Mouse (Mus musculus) midbrain, postnatal 0 days (tissue): ENCODE data around the gene Sept6. TPM values are rescaled to one million over a fixed set of nuclear protein-coding genes. Genes with fewer than 3 reads are reported as not detected.

Source experiments
- ATAC-seq: fragments of 200-750 bp; cut with Nextera tagmentation; 2 replicates; pipeline ENCODE4 v1.8.0; 2017; ENCODE audit warnings: moderate number of reproducible peaks, mild to moderate bottlenecking, moderate TSS enrichment, moderate library complexity; ENCODE audit not compliant: low FRiP score
- DNase-seq: peaks from one replicate; pipeline ENCODE4 v3.0.0-alpha.2; 2015; ENCODE audit warnings: low spot score
- H3K27ac ChIP-seq: fragments of 300-500 bp; sonication (generic); 2 replicates; pipeline ENCODE4 v1.5.1; 2014; ENCODE audit warnings: low read depth, mild to moderate bottlenecking, low read length, mixed read lengths
- H3K27me3 ChIP-seq: fragments of 300-500 bp; sonication (generic); 2 replicates; pipeline ENCODE4 v1.6.1; 2014; ENCODE audit warnings: low read length, control low read depth, mixed read lengths; ENCODE audit not compliant: insufficient read depth
- H3K36me3 ChIP-seq: fragments of 300-500 bp; sonication (generic); 2 replicates; pipeline ENCODE4 v1.6.1; 2014; ENCODE audit warnings: low read length, control low read depth, mixed read lengths; ENCODE audit not compliant: insufficient read depth
- H3K4me1 ChIP-seq: fragments of 300-500 bp; sonication (generic); 2 replicates; pipeline ENCODE4 v1.6.1; 2014; ENCODE audit warnings: mild to moderate bottlenecking, control low read depth, antibody characterized with exemption, low read length, mixed read lengths; ENCODE audit not compliant: insufficient read depth
- H3K4me2 ChIP-seq: fragments of 300-500 bp; sonication (generic); 2 replicates; pipeline ENCODE4 v1.6.1; 2014; ENCODE audit warnings: low read depth, mild to moderate bottlenecking, low read length, mixed read lengths; ENCODE audit not compliant: poor library complexity, severe bottlenecking
- H3K4me3 ChIP-seq: fragments of 300-500 bp; sonication (generic); 2 replicates; pipeline ENCODE4 v1.5.1; 2014; ENCODE audit warnings: low read depth, mild to moderate bottlenecking, low read length, moderate library complexity
- H3K9ac ChIP-seq: fragments of 300-500 bp; sonication (generic); replicated peaks from 2 replicates; pipeline ENCODE4 v1.6.1; 2014; ENCODE audit warnings: mild to moderate bottlenecking, low read length, moderate library complexity, mixed read lengths; ENCODE audit not compliant: poor library complexity, severe bottlenecking
- H3K9me3 ChIP-seq: fragments of 300-500 bp; sonication (generic); 2 replicates; pipeline ENCODE4 v1.6.1; 2016; ENCODE audit warnings: low read length, control low read depth
- CTCF ChIP-seq: IDR thresholded peaks from 2 replicates; pipeline ENCODE4 v1.5.1; 2016; ENCODE audit warnings: antibody characterized with exemption, mild to moderate bottlenecking
- WGBS: fragments of 180-500 bp; shearing (Covaris S2); extraction: QIAGEN DNeasy Blood & Tissue Kit; methylation state at CpG from one replicate; pipeline ENCODE4 v1.1.7; 2014; 5-methylcytosine and 5-hydroxymethylcytosine counted together
- polyA plus RNA-seq: library from polyadenylated mRNA; unstranded; fragments of >200 nt; fragmentation: Nextera tagmentation; extraction: Ambion mirVana; gene quantifications from 2 replicates; pipeline ENCODE4 v1.2.1, GENCODE M21; 2015
- total RNA-seq: library from RNA; depleted of rRNA; stranded (reverse); fragments of >200 nt; gene quantifications from 2 replicates; pipeline ENCODE4 v1.2.3, GENCODE M21; 2014

The Sept6 gene
- total and polyA plus RNA-seq, 2 experiments from 2014 or later: 66.2 to 81.4 TPM

DNA sequence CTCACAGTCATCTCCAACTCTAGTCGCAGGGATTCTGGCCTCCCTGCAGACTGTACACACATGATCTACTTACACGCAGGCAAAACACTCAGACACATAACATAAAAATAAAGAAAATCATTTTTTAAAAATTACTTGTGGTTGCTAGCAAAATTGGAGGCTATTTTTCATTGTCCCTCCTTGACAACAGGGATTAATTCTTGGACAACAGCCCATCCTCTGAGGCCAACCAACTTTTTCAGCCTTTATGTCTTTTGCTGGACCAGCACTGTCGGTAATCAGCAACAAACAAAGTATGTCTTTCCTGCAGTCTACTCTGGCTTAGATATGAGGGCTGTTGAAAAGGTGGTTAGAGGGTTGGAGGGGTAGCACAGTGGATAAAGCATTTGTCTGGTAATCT lies 50.5 kb downstream of the Sept6 start:
- 92% methylated on average over 3 of the region's 3 CpGs for WGBS
- TF ChIP-seq CTCF: no peak
- no peaks in the 10 kb centered on the region for H3K36me3 ChIP-seq
- H3K9me3 ChIP-seq: no peaks in the 10 kb centered on the region
- no peaks in the 10 kb centered on the region for H3K4me1 ChIP-seq
- H3K4me2 ChIP-seq: no peak overlapping the region
- ATAC-seq: no peak
- no peak for DNase-seq
- no peak overlapping the region for H3K27ac ChIP-seq
- H3K9ac ChIP-seq: no peak overlapping the region
- no peaks in the 10 kb centered on the region for H3K27me3 ChIP-seq
- no peak overlapping the region for H3K4me3 ChIP-seq

DNA sequence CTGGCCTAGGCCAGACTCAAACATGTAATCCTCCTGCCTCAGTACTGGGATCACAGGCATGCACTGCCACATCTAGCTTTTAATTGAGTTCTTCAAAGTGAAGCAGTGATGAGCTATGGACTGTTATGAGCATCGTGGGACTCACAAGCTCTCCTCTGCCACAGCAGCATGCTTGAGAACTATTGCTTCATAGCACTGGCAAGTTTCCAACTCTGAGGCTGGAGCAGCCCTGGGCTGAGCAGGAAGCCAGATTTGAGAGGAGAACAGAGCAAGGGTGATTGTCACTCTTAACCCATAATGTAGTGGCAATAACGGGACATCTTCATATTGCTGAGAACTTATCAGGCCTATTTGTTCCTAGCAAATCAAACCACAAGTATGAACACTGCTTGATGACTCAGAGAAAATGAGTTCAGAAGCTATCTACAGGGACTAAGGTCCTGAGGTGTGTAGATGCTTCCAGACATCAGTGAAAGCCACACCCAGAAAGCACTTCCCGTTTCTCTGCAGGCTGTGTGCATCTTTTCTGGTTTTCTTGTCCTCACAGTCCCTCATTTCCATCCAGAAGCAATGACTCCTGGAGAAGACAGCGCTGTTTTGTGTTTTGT lies 51.7 kb downstream of the Sept6 start:
- WGBS: 79% methylated on average over 4 of the region's 4 CpGs
- no peak for ATAC-seq
- Histone ChIP-seq H3K9ac (no peak overlapping the region), H3K4me1 (no peaks in the 10 kb centered on the region), H3K9me3 (no peaks in the 10 kb centered on the region), H3K36me3 (no peaks in the 10 kb centered on the region), H3K27ac (no peak overlapping the region), H3K27me3 (no peaks in the 10 kb centered on the region), H3K4me2 (no peak overlapping the region), H3K4me3 (no peak overlapping the region)
- peak; percentile 44 for DNase-seq
- no peak for TF ChIP-seq CTCF

DNA sequence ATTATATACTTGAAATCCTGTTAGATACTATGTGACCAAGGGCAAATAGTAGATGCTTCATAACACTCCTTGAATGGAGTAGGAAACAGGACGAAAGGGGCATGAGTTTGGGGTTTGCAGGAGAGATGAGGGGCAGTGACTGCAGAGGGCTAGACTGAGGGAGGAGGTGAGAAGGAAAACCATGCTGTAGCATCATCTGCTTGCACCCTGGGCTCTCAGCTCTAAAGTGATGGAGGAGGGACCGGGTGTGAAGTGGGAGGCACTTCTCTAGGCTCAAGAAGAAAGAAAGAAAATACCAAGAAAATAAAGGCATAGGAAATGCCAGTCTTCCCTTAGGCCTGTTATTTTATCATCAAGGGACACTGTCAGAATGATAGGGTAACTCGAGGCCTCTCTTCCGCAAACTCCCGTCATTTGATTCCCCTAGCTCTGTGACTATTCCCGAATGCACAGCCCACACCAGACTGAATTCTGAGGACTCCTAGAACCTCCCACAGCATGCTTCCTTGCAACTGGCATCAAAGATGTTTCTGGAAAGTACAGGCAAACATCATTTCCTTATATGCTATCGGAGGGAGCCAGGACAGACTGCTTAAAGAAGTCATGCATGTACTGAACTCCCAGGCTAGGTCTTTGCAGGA lies 56.1 kb downstream of the Sept6 start:
- no peaks in the 10 kb centered on the region for H3K9me3 ChIP-seq
- H3K27ac ChIP-seq: no peak overlapping the region
- 77% methylated on average over 7 of the region's 7 CpGs for WGBS
- ATAC-seq (no peak), DNase-seq (no peak)
- no peaks in the 10 kb centered on the region for H3K27me3 ChIP-seq
- H3K4me3 ChIP-seq: no peak overlapping the region
- no peak for TF ChIP-seq CTCF
- no peaks in the 10 kb centered on the region for H3K4me1 ChIP-seq
- no peak overlapping the region for H3K9ac ChIP-seq
- H3K36me3 ChIP-seq: no peaks in the 10 kb centered on the region
- no peak overlapping the region for H3K4me2 ChIP-seq

DNA sequence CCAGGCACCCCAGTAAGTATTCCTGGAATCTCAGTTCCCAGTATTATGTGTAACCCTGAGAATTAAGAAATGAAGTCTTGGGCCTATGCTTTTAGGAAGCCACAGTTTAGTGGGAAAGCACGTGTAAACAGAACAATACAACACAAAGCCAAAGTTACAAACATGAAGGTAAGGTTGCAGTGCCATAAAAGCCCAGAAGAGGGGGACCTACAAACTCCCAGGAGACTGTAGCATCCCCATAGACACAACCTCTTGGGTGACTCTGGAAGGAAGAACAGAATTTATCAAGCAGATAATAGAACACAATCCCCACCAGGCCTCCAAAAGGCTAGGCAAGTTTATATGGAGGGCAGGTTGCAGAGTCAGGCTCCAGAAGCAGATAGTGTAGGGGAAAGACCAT lies 61.0 kb downstream of the Sept6 start:
- Histone ChIP-seq H3K27me3 (no peaks in the 10 kb centered on the region), H3K9me3 (no peaks in the 10 kb centered on the region), H3K36me3 (no peaks in the 10 kb centered on the region; the same call in 1 of the 2 replicates), H3K4me1 (no peaks in the 10 kb centered on the region), H3K4me3 (no peak overlapping the region), H3K4me2 (no peak overlapping the region), H3K27ac (no peak overlapping the region), H3K9ac (no peak overlapping the region)
- peak; percentile 55; the same call in 1 of the 2 replicates for TF ChIP-seq CTCF
- WGBS: 44% methylated on average over 1 of the region's 1 CpGs
- ATAC-seq: no peak
- DNase-seq: peak; percentile 2

DNA sequence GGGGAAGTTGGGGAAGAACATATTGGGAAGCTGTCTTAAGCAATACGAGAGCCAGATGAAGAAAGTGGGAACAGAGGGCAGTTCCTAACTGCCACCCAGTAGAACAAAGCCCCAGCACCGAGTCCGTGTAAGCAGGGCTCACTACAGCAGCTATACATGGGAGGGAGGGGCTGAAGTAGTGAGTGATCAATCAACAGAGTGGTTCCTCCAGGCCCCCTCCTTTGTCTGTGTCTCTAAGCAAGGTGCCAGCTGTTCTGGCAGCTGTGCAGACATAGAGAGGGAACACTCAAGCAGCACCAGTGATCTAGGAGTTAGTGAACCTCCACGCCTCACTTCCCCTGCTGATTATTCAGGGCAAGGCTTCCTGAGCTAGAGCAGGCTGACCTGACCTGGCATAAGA lies 61.9 kb downstream of the Sept6 start:
- no peaks in the 10 kb centered on the region for H3K27me3 ChIP-seq
- DNase-seq (no peak), ATAC-seq (no peak)
- no peak for TF ChIP-seq CTCF
- no peak overlapping the region for H3K4me2 ChIP-seq
- no peaks in the 10 kb centered on the region for H3K9me3 ChIP-seq
- no peak overlapping the region for H3K27ac ChIP-seq
- H3K9ac ChIP-seq: no peak overlapping the region
- no peaks in the 10 kb centered on the region; the same call in 1 of the 2 replicates for H3K36me3 ChIP-seq
- no peaks in the 10 kb centered on the region for H3K4me1 ChIP-seq
- H3K4me3 ChIP-seq: no peak overlapping the region
- WGBS: 76% methylated on average over 4 of the region's 4 CpGs

DNA sequence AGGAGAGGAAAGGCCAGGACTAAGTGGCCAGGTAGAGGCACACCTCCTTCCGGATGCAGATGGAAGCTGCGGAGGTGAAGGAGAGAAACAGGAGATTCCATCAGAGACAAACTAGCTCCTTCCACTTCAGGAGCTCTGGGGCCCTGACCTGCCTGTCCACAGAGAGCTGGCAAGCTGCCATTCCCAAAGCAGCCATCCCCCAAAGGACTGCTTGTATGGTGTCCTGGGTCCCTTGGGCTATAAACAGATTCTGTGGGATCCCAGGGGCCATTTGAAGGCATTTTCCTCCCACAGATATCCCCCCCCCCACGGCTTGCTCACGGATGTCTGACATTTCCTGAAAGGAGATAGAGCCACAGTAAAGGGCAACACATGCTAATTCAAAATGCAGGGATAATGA lies 62.8 kb downstream of the Sept6 start:
- Histone ChIP-seq H3K4me3 (no peak overlapping the region), H3K4me2 (no peak overlapping the region), H3K9me3 (no peaks in the 10 kb centered on the region), H3K36me3 (no peaks in the 10 kb centered on the region; the same call in 1 of the 2 replicates), H3K27ac (no peak overlapping the region), H3K9ac (no peak overlapping the region), H3K4me1 (no peaks in the 10 kb centered on the region), H3K27me3 (no peaks in the 10 kb centered on the region)
- TF ChIP-seq CTCF: no peak
- no peak for DNase-seq
- WGBS: 68% methylated on average over 4 of the region's 4 CpGs
- ATAC-seq: no peak
